Mouse (Mus musculus) heart, embryonic 12.5 days (tissue): ENCODE data around the gene Gm20388. TPM values are rescaled to one million over a fixed set of nuclear protein-coding genes. Genes with fewer than 3 reads are reported as not detected.

ENCODE experiments used
- ATAC-seq: fragments of 200-750 bp; cut with Nextera tagmentation; 2 replicates; pipeline ENCODE4 v1.8.0; 2017; ENCODE audit warnings: moderate TSS enrichment, moderate library complexity; ENCODE audit not compliant: insufficient number of reproducible peaks, low FRiP score
- H3K27ac ChIP-seq: fragments of 300-500 bp; sonication (generic); 2 replicates; pipeline ENCODE4 v1.5.1; 2016; ENCODE audit warnings: mild to moderate bottlenecking, moderate library complexity; ENCODE audit not compliant: poor library complexity, severe bottlenecking
- H3K27me3 ChIP-seq: fragments of 300-500 bp; sonication (generic); replicated peaks from 2 replicates; pipeline ENCODE4 v1.6.1; 2016; ENCODE audit warnings: mild to moderate bottlenecking, moderate library complexity
- H3K36me3 ChIP-seq: fragments of 300-500 bp; sonication (generic); 2 replicates; pipeline ENCODE4 v1.6.1; 2016; ENCODE audit warnings: mild to moderate bottlenecking, moderate library complexity
- H3K4me1 ChIP-seq: fragments of 300-500 bp; sonication (generic); replicated peaks from 2 replicates; pipeline ENCODE4 v1.6.1; 2016; ENCODE audit warnings: mild to moderate bottlenecking
- H3K4me2 ChIP-seq: fragments of 300-500 bp; sonication (generic); 2 replicates; pipeline ENCODE4 v1.6.1; 2016; ENCODE audit warnings: mild to moderate bottlenecking, moderate library complexity
- H3K4me3 ChIP-seq: fragments of 300-500 bp; sonication (generic); 2 replicates; pipeline ENCODE4 v1.5.1; 2016; ENCODE audit warnings: mild to moderate bottlenecking
- H3K9ac ChIP-seq: fragments of 300-500 bp; sonication (generic); 2 replicates; pipeline ENCODE4 v1.6.1; 2016; ENCODE audit warnings: mild to moderate bottlenecking, moderate library complexity
- H3K9me3 ChIP-seq: fragments of 300-500 bp; sonication (generic); replicated peaks from 2 replicates; pipeline ENCODE4 v1.6.1; 2016; ENCODE audit warnings: mild to moderate bottlenecking, moderate library complexity
- WGBS: fragments of 180-500 bp; shearing (Covaris S2); methylation state at CpG from one replicate; pipeline ENCODE4 v1.1.7; 2016; 5-methylcytosine and 5-hydroxymethylcytosine counted together
- polyA plus RNA-seq: library from polyadenylated mRNA; unstranded; fragments of >200 nt; fragmentation: Nextera tagmentation; extraction: Ambion mirVana; gene quantifications from 2 replicates; pipeline ENCODE4 v1.2.1, GENCODE M21; 2016

The Gm20388 gene
- polyA plus RNA-seq, 1 experiment from 2014 or later, result not detected

DNA sequence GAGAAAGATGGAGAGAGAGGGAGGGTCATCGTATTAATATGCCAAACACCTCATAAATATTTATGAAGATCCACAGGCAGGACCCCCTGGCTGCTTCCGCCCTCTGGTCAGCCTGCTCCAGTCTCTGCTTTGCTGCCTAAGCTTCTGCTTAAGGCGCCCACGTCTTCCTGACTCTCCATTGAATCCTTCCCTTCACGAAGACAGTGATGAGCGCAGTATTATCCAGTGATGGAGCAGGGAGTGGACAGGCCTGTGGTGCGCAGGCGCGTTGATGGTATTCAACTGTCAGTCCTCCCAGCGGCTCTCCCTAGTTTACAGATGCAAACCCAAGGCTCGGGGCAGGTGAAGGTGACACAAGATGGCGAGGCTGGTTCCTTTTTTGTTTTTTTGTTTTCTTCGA is 985.6 kb downstream of the Gm20388 start:
- no peaks in the 10 kb centered on the region for H3K36me3 ChIP-seq
- peaks cover 87% of the 10 kb centered on the region for H3K27me3 ChIP-seq
- whole genome bisulfite sequencing, result 33% methylated on average over 13 of the region's 13 CpGs
- H3K9ac ChIP-seq, result no peak overlapping the region
- no peak overlapping the region for H3K4me3 ChIP-seq
- H3K4me1 ChIP-seq, result peaks cover 25% of the 10 kb centered on the region
- ATAC-seq, result no peak
- no peak overlapping the region for H3K27ac ChIP-seq
- peak overlapping the region; percentile 53; the same call in 1 of the 2 replicates for H3K4me2 ChIP-seq
- H3K9me3 ChIP-seq, result peaks cover 4% of the 10 kb centered on the region; the same call in 1 of the 2 replicates

DNA sequence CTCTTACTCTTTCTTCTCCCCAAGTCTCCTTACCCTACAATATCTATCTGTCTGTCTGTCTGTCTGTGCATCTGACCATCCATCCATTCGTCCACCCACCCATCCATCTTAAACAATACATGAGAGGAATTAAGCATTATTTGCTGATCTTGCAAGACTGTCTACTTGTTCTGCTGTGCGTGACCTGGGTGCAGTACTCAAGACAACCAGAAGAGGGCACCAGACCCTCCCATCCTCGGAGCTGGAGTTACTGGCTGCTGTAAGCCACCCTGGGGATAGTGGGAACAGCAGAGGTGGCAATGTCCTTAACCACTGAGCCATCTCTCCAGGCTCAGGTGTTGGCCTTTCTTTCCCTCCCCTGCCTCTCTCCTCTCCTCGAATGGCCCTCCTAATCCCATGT is 987.4 kb downstream of the Gm20388 start:
- 58% methylated on average over 4 of the region's 4 CpGs for WGBS

DNA sequence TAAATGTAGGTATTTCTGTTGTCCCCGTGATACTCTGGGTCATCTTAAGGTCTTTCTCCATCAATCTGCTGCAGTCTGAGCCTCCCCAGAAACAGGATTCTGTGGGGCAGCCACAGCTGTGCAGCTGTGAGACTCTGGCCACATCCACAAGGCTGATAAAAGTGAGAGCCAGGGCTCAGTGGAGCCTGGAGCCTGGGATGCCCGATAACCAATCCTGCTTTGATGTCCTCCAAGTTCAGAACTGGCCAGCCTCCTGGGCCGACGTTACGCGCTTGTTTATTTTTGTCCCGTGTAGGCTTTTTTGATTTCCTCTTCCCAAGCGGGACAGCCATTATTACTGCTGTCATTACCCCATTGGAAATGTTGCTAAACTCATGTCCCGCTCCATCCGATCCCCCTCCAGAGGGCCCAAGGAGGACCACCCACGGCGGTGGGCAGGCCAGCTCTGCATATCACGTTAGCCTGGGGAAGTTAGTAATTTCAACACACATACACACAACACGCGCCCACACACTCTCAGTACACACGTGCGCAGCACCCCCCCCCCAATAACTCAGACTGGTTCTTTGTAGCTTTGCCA is 988.3 kb downstream of the Gm20388 start:
- Histone ChIP-seq H3K9me3 (peaks cover 4% of the 10 kb centered on the region; the same call in 1 of the 2 replicates), H3K4me3 (no peak overlapping the region), H3K9ac (no peak overlapping the region), H3K4me2 (0 out of 2 replicates have a peak overlapping the region, but pooled peaks have one; percentile 7), H3K36me3 (no peaks in the 10 kb centered on the region), H3K27me3 (peaks cover 83% of the 10 kb centered on the region), H3K27ac (no peak overlapping the region), H3K4me1 (peaks cover 36% of the 10 kb centered on the region)
- WGBS, result 32% methylated on average over 17 of the region's 17 CpGs
- no peak for ATAC-seq

More for the DNA sequence above, 987.4 kb downstream of the Gm20388 start:
- no peak overlapping the region for H3K27ac ChIP-seq
- peaks cover 88% of the 10 kb centered on the region for H3K27me3 ChIP-seq
- no peaks in the 10 kb centered on the region for H3K36me3 ChIP-seq
- no peak overlapping the region for H3K4me2 ChIP-seq
- H3K4me1 ChIP-seq, result peaks cover 34% of the 10 kb centered on the region
- no peak overlapping the region for H3K4me3 ChIP-seq
- H3K9me3 ChIP-seq, result peaks cover 4% of the 10 kb centered on the region; the same call in 1 of the 2 replicates
- no peak overlapping the region for H3K9ac ChIP-seq
- ATAC-seq, result no peak

DNA sequence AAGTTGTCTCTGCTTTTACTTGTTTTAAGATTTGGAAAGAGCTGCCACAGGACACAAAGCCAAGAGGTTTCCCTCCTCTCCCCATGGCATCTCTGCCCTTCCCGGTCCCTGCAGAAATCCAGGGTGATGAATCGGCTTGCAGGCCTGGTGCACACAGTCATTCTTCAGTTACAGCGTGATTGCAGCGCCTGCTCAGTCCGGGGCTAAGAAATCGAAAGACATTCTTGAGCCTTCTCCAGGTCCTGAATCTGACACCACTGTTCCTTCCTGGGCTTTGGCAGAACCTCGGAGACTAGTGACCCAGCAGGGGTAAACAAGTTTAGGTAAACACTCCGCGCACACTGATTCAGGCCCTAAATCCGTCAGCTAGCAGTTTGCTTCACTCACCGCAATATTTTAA is 991.7 kb downstream of the Gm20388 start:
- no peak for ATAC-seq
- Histone ChIP-seq H3K27me3 (peaks cover 60% of the 10 kb centered on the region), H3K4me3 (no peak overlapping the region), H3K4me1 (peaks cover 24% of the 10 kb centered on the region; the same call in 1 of the 2 replicates), H3K36me3 (no peaks in the 10 kb centered on the region), H3K4me2 (no peak overlapping the region), H3K9me3 (peaks cover 4% of the 10 kb centered on the region; the same call in 1 of the 2 replicates), H3K9ac (no peak overlapping the region), H3K27ac (no peak overlapping the region)
- WGBS, result 32% methylated on average over 11 of the region's 11 CpGs

DNA sequence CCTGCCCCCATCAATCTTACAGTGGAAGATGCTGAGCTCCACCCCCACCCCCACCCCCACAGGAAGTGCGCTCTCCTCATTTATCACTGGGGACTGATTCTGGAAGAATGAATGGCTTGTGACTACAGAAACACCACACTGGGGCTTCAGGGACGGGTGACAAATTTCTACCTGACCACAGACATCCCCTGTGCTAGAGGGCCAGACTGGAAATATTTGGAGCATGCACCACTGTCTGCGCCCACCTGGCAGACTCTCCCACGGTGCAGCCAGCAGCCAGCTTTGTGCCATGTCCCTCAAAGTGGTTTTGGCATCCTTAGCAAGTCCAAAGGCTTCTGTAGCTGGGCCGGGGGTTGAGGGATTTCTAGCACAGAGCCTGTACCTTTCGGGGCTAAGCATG is 997.0 kb downstream of the Gm20388 start:
- Histone ChIP-seq H3K27me3 (peaks cover 44% of the 10 kb centered on the region), H3K27ac (no peak overlapping the region), H3K9ac (no peak overlapping the region), H3K4me2 (no peak overlapping the region), H3K36me3 (no peaks in the 10 kb centered on the region), H3K4me3 (no peak overlapping the region), H3K4me1 (peaks cover 10% of the 10 kb centered on the region), H3K9me3 (no peaks in the 10 kb centered on the region)
- WGBS, result 38% methylated on average over 6 of the region's 6 CpGs
- no peak for ATAC-seq

DNA sequence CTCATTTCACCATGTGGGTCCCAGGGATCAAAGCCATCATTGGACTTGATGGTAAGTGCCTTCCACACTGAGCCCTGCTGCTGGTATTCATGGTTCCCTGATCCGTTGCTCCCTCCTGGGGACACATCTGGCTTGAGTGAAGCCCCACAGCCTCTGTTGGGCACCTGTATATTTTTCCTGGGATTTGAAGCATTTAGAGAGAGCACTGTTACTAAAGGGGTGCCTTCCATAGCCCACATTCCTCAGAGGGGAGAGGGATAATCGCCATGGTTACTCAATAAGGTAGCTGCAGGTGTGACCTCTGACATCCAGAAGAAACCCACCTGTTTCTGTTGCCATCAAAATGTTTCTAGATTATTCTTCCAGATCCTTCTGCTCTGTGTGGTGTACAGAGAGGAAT is 1000.3 kb downstream of the Gm20388 start:
- Histone ChIP-seq H3K4me2 (no peak overlapping the region), H3K9me3 (no peaks in the 10 kb centered on the region), H3K27me3 (peaks cover 55% of the 10 kb centered on the region), H3K36me3 (no peaks in the 10 kb centered on the region), H3K27ac (no peak overlapping the region), H3K4me1 (peaks cover 8% of the 10 kb centered on the region), H3K4me3 (no peak overlapping the region), H3K9ac (no peak overlapping the region)
- ATAC-seq, result no peak
- 70% methylated on average over 2 of the region's 2 CpGs for WGBS

DNA sequence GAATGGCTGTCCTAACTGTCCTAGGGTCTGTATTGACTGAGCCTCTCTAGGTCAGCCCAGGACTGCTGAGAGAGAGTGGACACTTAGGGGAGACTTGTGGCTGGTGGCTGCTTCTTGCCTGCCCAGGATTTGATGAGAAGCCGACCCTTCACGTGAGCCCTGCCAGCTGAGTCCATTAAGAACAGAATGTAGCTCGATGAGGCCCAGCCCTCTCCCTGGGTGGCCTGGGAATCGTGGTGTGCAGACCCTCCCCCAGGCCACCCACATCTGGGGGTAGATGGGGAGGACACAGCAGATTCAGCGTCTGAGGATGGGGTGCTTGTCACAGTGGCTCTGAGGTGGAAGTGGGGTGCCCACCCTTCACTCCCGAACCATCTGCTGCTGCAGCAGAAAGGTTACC is 1001.8 kb downstream of the Gm20388 start:
- no peak for ATAC-seq
- no peak overlapping the region for H3K27ac ChIP-seq
- no peaks in the 10 kb centered on the region for H3K9me3 ChIP-seq
- WGBS, result 25% methylated on average over 6 of the region's 6 CpGs
- no peak overlapping the region for H3K9ac ChIP-seq
- H3K27me3 ChIP-seq, result peaks cover 55% of the 10 kb centered on the region
- H3K4me1 ChIP-seq, result peaks cover 6% of the 10 kb centered on the region
- no peaks in the 10 kb centered on the region for H3K36me3 ChIP-seq
- H3K4me3 ChIP-seq, result no peak overlapping the region
- no peak overlapping the region for H3K4me2 ChIP-seq

DNA sequence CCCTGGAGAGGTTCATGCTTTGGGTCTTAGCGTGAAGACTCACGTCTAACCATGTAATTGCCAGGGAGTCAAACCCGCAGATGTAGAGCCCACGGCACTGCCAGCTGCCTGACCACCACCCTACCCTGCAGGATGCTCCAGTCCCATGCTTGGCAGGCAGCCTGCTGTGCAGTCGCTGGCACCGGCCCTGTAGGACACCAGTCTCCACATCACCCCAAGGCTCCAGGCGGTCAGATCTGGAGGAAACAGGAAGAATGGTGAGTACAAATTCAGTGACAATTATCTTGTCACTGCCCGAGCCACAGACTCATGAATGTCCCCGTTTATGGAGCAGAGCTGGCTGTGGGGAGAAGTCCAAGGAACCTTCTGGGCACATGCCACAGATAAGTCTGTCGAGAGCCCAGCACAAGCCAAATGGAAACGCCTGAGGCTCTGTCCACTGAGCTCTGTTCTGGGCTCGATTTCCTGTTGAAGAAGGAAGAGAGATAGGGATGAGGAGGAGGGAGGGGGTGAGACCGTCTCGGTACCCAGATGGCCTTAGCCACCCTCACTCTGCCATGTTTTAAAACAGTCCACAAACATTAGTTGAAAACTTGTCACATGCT is 1006.3 kb downstream of the Gm20388 start:
- peaks cover 3% of the 10 kb centered on the region; the same call in 1 of the 2 replicates for H3K9me3 ChIP-seq
- no peak; the same call in 1 of the 2 replicates for ATAC-seq
- peaks cover 54% of the 10 kb centered on the region for H3K27me3 ChIP-seq
- H3K4me1 ChIP-seq, result no peaks in the 10 kb centered on the region; the same call in 1 of the 2 replicates
- WGBS, result 46% methylated on average over 14 of the region's 14 CpGs
- no peak overlapping the region for H3K27ac ChIP-seq
- no peak overlapping the region for H3K9ac ChIP-seq
- no peak overlapping the region for H3K4me2 ChIP-seq
- H3K36me3 ChIP-seq, result no peaks in the 10 kb centered on the region
- H3K4me3 ChIP-seq, result no peak overlapping the region

DNA sequence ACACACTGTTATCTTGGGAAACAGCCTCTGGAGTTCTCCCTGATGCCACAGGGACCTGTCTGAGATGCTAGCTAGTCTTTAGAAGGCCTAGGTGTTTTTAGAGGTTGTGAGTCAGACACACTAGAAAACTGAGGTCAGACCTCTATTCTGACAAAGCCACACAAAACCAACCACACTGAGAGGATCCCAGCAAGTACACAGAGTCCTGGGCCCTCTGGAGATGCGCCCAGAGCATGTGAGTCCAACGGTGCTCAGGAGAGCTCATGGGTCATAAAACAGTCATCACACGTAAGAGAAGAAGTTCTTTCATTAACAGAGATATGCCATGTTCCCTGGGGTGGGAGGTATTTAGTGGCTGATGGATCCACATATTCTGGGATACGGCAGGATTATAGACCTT is 1009.9 kb downstream of the Gm20388 start:
- Histone ChIP-seq H3K4me1 (no peaks in the 10 kb centered on the region; the same call in 1 of the 2 replicates), H3K36me3 (no peaks in the 10 kb centered on the region), H3K27me3 (peaks cover 33% of the 10 kb centered on the region; the same call in 1 of the 2 replicates), H3K4me3 (no peak overlapping the region), H3K9ac (no peak overlapping the region), H3K27ac (no peak overlapping the region), H3K4me2 (no peak overlapping the region), H3K9me3 (peaks cover 6% of the 10 kb centered on the region; the same call in 1 of the 2 replicates)
- ATAC-seq, result no peak
- WGBS, result 84% methylated on average over 4 of the region's 4 CpGs

DNA sequence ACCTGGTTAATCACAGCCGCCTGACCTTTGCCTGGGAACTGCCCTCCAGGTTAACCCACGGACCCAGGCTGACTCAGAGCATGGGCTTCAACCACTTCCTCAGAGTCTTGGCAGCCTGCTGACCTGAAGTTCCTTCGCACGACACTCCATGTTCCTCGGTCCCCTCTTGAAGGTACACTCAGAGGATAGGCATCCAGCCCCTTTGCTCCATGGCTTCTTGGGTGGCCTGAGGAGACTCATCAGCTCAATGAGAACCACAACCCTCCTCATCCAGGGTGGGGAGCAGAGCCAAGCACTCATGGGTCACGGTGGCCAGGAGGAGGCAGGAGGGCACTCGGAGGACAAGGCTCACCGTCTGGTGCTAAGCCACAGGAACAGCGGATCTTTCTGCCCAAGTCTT is 1015.6 kb downstream of the Gm20388 start:
- H3K4me2 ChIP-seq, result no peak overlapping the region
- peaks cover 58% of the 10 kb centered on the region for H3K27me3 ChIP-seq
- no peaks in the 10 kb centered on the region for H3K4me1 ChIP-seq
- no peak overlapping the region for H3K4me3 ChIP-seq
- 80% methylated on average over 9 of the region's 9 CpGs for WGBS
- H3K9ac ChIP-seq, result no peak overlapping the region
- peaks cover 6% of the 10 kb centered on the region; the same call in 1 of the 2 replicates for H3K9me3 ChIP-seq
- H3K36me3 ChIP-seq, result no peaks in the 10 kb centered on the region
- no peak for ATAC-seq
- no peak overlapping the region for H3K27ac ChIP-seq

DNA sequence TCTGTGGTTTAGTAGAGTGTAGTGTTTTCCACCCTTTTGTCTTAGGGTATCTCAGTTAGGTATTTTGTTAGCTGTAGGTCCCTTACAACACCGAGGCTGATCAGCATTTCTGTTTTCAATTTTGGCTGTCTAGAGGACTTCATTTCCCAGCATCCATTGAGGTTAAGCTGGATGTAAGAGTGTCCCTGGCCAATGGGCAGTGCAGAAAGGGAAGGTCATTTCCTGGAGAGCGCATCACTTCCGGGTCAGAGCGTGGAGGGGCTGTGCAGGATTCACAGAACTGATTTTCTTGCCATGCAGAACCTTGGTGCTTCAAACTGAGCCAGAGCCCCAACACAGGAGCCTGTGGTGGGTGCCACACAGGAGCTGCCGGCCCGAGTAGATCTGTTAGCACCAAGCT is 1017.4 kb downstream of the Gm20388 start:
- ATAC-seq, result no peak
- H3K27me3 ChIP-seq, result peaks cover 67% of the 10 kb centered on the region
- H3K4me1 ChIP-seq, result no peaks in the 10 kb centered on the region
- 77% methylated on average over 6 of the region's 6 CpGs for WGBS
- H3K36me3 ChIP-seq, result no peaks in the 10 kb centered on the region
- no peak overlapping the region for H3K9ac ChIP-seq
- H3K9me3 ChIP-seq, result no peaks in the 10 kb centered on the region
- no peak overlapping the region for H3K27ac ChIP-seq
- no peak overlapping the region for H3K4me3 ChIP-seq
- no peak overlapping the region for H3K4me2 ChIP-seq
